Mouse (Mus musculus): ENCODE results near the gene Mgat4e.
A peak's percentile ranks its signal among the peaks of the same experiment; 100 is the strongest.

Gene Mgat4e

DNA sequence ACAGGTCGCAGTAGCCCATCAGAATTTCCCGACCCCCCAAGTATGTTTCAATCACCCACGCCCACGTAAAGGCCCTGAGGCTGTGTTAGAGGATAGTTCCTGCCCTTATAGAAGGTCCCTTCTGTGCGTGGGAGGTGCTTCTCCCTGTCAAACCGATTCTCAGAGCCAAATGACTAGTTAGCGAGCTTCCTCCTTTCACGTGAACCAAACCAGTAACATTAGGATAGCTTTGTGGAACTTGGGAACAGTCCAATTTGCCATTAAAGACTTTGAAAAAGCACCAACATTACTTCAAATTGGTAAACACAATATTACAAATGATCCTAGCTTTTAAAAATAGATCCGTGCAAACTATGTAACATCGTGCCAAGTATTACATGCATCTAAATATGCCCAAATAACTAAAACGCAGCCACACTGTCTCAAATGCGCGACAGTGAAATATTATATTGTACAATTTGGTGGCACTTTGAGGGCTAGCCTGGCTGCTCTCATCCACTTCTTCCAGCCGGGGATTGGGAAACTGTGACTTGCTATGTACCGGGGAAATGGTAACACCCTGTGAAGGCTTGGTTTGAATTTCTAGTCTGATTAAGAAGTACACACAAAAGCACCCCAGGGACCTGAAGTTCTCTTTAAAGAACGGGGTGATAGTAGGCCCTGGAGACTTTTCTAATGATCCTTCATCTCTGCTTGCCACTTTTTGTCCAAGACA is 35.4 kb downstream of the Mgat4e start:
- no peak for DNase-seq (ENCODE audit: low spot score)

DNA sequence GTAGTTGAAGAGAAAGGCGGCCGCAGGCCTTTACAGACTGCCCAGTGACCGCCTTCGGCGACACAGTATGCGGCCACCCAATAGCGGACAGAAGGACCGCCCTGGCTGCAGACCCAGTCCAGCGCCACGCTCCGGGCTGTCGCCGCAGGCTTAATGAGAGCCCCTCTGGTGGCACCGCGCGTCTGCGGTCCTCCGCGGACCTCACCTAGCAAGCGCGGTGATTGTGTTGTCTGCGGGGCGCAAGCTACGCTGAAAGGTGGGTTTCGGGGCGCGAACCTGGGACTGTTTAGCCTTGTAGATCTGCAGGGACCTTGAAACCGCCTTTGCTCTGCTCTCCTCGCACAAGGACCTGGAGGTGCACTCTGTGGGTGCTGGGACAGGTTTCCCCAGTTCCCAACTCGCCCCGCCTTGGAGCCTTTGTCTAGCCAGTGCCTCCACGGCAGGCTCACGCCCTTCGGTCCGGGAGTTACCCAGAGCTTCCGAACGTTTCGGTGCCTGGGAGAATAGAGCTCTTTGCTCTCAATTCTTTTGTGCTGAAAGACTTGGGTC is 36.1 kb downstream of the Mgat4e start:
- DNase-seq (ENCODE audit: low spot score) = peak; percentile 12

DNA sequence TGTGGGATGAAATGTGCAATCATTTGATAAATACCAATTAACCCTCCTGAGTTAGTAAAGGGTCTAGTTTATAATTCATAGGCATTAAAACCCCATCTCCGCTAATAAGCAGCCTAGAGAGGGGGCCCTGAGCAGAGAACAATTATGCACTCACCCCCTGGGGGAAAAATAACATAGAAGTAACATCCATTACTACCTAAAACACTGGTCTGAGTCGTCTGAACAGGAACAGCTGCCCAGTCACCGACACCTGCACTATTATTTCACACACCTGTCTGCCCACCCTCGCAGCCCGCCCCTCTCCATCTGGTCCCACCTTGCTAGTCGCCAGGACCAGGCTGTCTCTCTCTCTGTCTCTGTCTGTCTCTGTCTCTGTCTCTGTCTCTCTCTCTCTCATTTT is 36.9 kb downstream of the Mgat4e start:
- no peak for DNase-seq (ENCODE audit: low spot score)

DNA sequence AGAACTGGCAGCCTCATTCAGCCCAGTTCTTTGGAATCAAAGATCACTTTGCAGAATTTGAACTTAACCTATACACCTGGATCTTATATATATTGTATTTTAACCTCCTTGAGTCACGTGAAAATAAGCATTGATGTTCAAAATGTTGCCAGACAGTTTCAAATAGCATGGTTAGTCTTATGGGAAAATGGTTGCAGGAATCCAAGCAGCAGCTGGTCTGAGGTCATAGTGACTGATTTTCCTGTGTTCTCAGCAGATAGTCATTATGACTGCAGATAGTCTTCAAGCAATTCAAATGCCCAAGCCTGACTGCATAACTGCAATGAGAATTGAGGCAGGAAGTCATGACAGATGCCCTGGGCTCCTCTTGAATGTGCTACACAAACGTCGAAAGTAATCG is 37.3 kb downstream of the Mgat4e start:
- DNase-seq (ENCODE audit: low spot score) = no peak

DNA sequence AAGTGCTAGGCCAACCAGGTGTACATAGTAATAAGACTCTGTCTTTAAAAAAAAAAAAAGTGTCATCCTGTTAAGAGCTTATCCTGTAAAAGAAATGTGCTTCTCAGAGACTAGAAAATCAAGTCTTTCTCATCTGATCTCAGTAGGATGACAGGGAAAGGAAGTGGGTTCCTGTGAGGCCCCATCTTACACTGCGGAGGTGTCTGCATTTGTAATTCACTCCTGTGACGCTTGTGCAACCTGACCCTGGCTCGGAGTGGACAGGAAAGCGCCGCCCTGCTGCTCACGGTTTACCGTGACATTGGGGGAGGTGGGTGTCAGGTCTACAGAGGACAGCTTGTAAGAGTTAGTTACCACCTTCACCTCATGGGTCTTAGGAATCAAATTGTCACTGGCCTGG is 39.5 kb downstream of the Mgat4e start:
- no peak for DNase-seq (ENCODE audit: low spot score)

DNA sequence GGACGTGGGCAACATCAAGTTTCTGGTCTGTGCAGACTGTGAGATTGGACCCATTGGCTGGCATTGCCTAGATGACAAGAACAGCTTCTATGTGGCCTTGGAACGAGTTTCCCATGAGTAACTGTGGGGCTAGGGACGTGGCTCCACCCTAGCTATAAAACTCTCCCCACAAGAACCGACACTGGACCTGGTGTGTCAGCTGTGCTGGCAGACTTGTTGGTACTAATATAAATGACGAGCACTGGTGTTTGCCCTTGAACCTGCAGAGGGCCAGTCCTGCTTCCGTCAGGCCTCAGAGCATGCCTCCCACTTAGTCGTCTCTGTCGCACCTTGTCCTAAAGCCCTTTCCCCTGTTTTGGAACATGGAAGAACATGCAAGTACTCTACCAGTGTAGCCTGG is 43.3 kb downstream of the Mgat4e start:
- DNase-seq (ENCODE audit: low spot score) = no peak

DNA sequence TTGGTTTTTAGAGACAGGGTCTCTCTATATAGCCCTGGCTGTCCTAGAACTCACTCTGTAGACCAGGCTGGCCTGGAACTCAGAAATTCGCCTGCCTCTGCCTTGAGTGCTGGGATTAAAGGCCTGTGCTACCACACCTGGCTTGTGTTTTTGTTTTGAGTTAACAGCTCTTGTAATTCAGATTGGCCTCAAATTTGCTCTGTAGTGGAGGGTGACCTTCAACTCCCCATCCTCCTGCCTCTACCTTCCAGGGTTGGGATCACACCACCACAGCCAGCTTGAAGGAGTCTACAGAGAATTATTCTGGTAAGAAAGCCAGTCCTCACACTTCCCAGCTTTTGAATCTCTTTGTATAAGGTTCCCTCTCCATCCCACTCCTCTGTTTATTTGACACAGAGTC is 48.6 kb downstream of the Mgat4e start:
- no peak for DNase-seq (ENCODE audit: low spot score)

DNA sequence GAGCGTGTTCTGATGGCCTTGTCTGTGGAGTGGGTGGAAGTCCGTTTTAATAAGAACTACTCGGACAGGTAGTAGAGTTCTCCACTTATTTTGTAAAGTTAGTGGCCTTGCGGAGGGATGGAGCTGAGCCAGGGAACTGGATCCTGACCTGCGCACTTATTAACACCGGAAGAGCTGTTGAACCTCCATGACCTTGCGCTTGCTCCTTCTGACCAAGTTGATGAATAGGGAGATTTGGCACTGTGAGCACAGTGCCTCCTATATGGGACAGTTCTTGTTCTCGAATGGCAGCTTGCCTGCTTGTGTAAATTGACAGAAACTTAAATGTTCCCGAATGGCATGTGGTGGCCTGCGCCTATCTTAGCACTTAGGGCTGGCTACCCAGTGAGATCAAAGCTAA is 53.5 kb downstream of the Mgat4e start:
- no peak for DNase-seq (ENCODE audit: low spot score)

DNA sequence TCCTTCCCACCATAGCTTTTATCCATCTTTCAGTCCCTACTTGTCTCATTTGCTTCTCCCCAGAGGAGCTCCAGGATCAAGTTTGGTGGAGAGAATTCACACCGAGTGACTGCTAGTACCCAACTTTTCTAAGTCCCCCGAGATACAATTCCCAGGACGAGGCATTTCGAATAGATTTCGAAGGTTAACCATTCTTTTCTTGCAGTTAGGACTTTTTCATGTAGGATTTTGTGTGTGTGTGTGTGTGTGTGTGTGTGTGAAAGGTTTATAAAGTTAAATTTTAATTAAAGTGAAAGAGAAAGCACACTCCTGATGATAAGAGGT is 54.3 kb downstream of the Mgat4e start:
- DNase-seq (ENCODE audit: low spot score) = no peak

DNA sequence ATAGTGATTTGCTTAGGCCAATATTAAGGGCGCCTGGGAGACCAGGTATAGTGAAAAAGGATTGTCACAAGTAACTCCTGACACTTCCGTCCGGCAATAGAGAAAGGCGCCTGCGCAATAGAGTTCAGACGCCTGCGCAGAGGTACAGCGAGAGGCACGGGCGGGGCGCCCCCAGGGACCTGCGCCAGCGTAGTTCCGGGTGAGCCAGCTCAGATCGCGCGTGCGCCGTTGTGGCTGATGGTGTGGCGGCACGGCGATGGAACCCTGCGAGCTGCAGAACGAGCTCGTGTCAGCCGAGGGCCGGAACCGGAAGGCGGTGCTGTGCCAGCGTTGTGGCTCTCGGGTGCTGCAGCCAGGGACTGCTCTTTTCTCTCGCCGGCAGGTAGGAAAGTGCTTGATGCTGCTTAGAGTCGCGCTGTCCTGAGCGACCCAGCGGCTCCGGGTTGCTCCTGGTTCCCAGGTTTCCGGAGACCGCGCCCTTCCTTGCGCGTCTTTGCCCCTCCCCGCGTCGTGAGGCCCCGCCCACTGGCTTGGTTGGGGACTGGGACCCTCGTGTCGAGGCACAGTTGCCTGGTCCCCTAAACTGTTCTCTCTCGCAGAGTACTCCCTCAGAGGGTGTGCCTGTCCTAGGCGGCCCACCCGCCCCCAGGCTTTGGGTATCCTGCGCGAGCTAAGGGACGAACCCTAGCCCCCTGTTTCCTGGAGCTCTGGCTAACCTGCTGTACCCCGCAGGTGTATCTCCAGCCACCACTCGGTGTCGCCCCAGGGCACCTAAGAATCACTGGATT is 54.9 kb downstream of the Mgat4e start, which contains the start of gene Rabif:
Gene Rabif (plus strand): TSS at position 221 of the 788 bp plus-strand sequence.
- DNase-seq (ENCODE audit: low spot score) = peak; percentile 98

DNA sequence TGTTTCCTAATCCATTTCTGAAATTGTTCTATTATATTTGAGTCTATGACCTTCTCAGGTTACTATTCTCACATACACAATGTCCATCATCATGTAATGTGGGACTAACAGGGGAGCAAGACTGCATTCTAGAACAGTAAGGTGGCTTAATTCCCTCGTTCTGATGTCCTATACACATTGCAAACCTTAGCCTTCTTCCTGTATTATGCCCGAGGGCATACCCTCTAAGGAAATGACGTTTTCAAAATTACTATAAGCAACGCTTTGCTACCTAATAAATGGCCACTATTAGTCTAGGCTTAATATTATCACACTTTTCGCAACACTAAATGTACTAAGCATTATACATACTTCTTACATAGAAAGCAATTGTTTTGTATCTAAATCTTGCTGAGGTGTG is 55.5 kb downstream of the Mgat4e start:
- DNase-seq (ENCODE audit: low spot score) = no peak

DNA sequence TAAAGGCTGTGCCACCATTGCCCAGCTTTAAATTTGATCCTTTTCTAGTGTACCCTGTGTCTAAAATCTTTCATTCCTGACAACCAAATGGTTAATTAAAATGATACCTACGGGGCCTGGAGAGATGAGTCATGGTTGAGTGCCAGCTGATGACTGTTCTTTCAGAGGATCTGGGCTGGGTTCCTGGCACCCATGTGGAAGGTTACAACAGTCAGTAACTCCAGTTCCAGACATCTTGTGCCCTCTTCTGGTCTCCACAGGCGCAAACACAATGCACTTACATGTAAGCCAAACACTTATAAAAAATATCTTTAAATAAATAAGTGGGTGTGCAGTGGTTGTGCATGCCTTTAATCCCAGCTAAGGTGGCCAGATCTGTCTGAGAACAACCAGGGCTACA is 56.0 kb downstream of the Mgat4e start:
- DNase-seq (ENCODE audit: low spot score) = no peak

DNA sequence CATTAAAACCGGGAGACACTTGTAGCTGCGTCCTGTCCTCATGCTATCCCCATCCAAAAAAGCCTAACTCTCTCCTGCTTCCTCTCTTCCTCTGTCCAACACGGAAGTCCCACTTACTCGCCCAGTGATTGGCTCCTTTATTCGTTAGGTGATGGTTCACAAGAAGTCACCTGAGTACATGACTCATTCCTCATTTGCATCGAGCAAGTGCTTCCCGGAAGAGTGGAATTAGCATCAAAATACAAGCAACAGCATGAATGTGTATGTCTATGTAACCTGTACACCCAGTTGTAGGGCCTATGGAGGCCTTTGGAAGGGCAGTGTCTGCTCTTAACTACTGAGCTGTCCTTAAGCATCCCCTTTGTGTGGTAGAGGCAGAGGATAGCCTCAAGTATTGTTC is 57.2 kb downstream of the Mgat4e start:
- DNase-seq (ENCODE audit: low spot score) = no peak

Measured in ovary, adult 18-20 months (tissue).